Mouse (Mus musculus): ENCODE measurements around the gene Slc30a10. TPM values are rescaled to one million over a fixed set of nuclear protein-coding genes. Genes with fewer than 3 reads are reported as not detected.

Slc30a10 gene
- polyA plus RNA-seq, 1 experiment from 2014 or later: 0.31 TPM

GRCm38 (mm10) chr1:185441703-185442472 lies 12.8 kb upstream of the Slc30a10 start:
- Histone ChIP-seq H3K4me1 (no peaks in the 10 kb centered on the region), H3K27me3 (no peaks in the 10 kb centered on the region), H3K36me3 (no peaks in the 10 kb centered on the region), H3K4me2 (no peak overlapping the region), H3K9me3 (no peaks in the 10 kb centered on the region), H3K4me3 (no peak overlapping the region), H3K9ac (no peak overlapping the region), H3K27ac (no peak overlapping the region)
- no peak for ATAC-seq (ENCODE audit: insufficient number of reproducible peaks, insufficient read depth, low FRiP score, low TSS enrichment, low read depth)
- WGBS: 73% methylated on average over 18 of the region's 18 CpGs

- H3K27me3 ChIP-seq: peaks cover 8% of the 10 kb centered on the region
- no peaks in the 10 kb centered on the region for H3K36me3 ChIP-seq
- no peak overlapping the region for H3K4me2 ChIP-seq
- no peak overlapping the region for H3K9ac ChIP-seq
- no peaks in the 10 kb centered on the region for H3K4me1 ChIP-seq
- no peak for ATAC-seq (ENCODE audit: insufficient number of reproducible peaks, insufficient read depth, low FRiP score, low TSS enrichment, low read depth)
- H3K27ac ChIP-seq: no peak overlapping the region
- no peak overlapping the region for H3K4me3 ChIP-seq
- no peaks in the 10 kb centered on the region for H3K9me3 ChIP-seq
- 84% methylated on average over 7 of the region's 7 CpGs for WGBS
Observed at GRCm38 (mm10) chr1:185448936-185449335, 5.7 kb upstream of the Slc30a10 start.

GRCm38 (mm10) chr1:185449727-185450126 lies 4.9 kb upstream of the Slc30a10 start:
- Histone ChIP-seq H3K27ac (no peak overlapping the region), H3K9me3 (no peaks in the 10 kb centered on the region), H3K4me1 (no peaks in the 10 kb centered on the region), H3K4me2 (no peak overlapping the region), H3K4me3 (no peak overlapping the region), H3K36me3 (no peaks in the 10 kb centered on the region), H3K9ac (no peak overlapping the region), H3K27me3 (peaks cover 16% of the 10 kb centered on the region)
- ATAC-seq (ENCODE audit: insufficient number of reproducible peaks, insufficient read depth, low FRiP score, low TSS enrichment, low read depth): no peak
- WGBS: 68% methylated on average over 2 of the region's 2 CpGs

- peaks cover 9% of the 10 kb centered on the region for H3K4me1 ChIP-seq
- H3K36me3 ChIP-seq: no peaks in the 10 kb centered on the region
- H3K27me3 ChIP-seq: peaks cover 29% of the 10 kb centered on the region
- H3K9ac ChIP-seq: no peak overlapping the region
- H3K4me2 ChIP-seq: no peak overlapping the region
- WGBS: 85% methylated on average over 8 of the region's 8 CpGs
- no peak for ATAC-seq (ENCODE audit: insufficient number of reproducible peaks, insufficient read depth, low FRiP score, low TSS enrichment, low read depth)
- no peak overlapping the region for H3K4me3 ChIP-seq
- H3K27ac ChIP-seq: no peak overlapping the region
- H3K9me3 ChIP-seq: no peaks in the 10 kb centered on the region
Observed at GRCm38 (mm10) chr1:185451077-185451476, 3.6 kb upstream of the Slc30a10 start.

GRCm38 (mm10) chr1:185451495-185451894 lies 3.2 kb upstream of the Slc30a10 start:
- ATAC-seq (ENCODE audit: insufficient number of reproducible peaks, insufficient read depth, low FRiP score, low TSS enrichment, low read depth): no peak
- no peak overlapping the region for H3K9ac ChIP-seq

GRCm38 (mm10) chr1:185452461-185452860 lies 2.2 kb upstream of the Slc30a10 start:
- no peak overlapping the region for H3K4me2 ChIP-seq
- ATAC-seq (ENCODE audit: insufficient number of reproducible peaks, insufficient read depth, low FRiP score, low TSS enrichment, low read depth): no peak
- 81% methylated on average over 6 of the region's 6 CpGs for WGBS
- no peaks in the 10 kb centered on the region for H3K36me3 ChIP-seq
- no peaks in the 10 kb centered on the region for H3K9me3 ChIP-seq
- peaks cover 43% of the 10 kb centered on the region for H3K27me3 ChIP-seq
- H3K4me1 ChIP-seq: peaks cover 9% of the 10 kb centered on the region
- no peak overlapping the region for H3K4me3 ChIP-seq
- no peak overlapping the region for H3K9ac ChIP-seq
- no peak overlapping the region for H3K27ac ChIP-seq

More at GRCm38 (mm10) chr1:185451495-185451894, 3.2 kb upstream of the Slc30a10 start:
- 92% methylated on average over 3 of the region's 3 CpGs for WGBS
- Histone ChIP-seq H3K27me3 (peaks cover 33% of the 10 kb centered on the region), H3K4me1 (peaks cover 9% of the 10 kb centered on the region), H3K9me3 (no peaks in the 10 kb centered on the region), H3K27ac (no peak overlapping the region), H3K36me3 (no peaks in the 10 kb centered on the region), H3K4me3 (no peak overlapping the region), H3K4me2 (no peak overlapping the region)

- peaks cover 9% of the 10 kb centered on the region for H3K4me1 ChIP-seq
- H3K4me2 ChIP-seq: peak overlapping the region; percentile 98
- peak overlapping the region; percentile 58 for H3K4me3 ChIP-seq
- ATAC-seq (ENCODE audit: insufficient number of reproducible peaks, insufficient read depth, low FRiP score, low TSS enrichment, low read depth): no peak
- no peaks in the 10 kb centered on the region for H3K36me3 ChIP-seq
- no peaks in the 10 kb centered on the region for H3K9me3 ChIP-seq
- peaks cover 45% of the 10 kb centered on the region for H3K27me3 ChIP-seq
- WGBS: 44% methylated on average over 4 of the region's 4 CpGs
- H3K27ac ChIP-seq: no peak overlapping the region
- no peak overlapping the region for H3K9ac ChIP-seq
Observed at GRCm38 (mm10) chr1:185454144-185454543, 504 bp upstream of the Slc30a10 start.

GRCm38 (mm10) chr1:185454955-185455701 lies 480 bp downstream of the Slc30a10 start:
- peak; percentile 72; the same call in 1 of the 2 replicates for ATAC-seq (ENCODE audit: insufficient number of reproducible peaks, insufficient read depth, low FRiP score, low TSS enrichment, low read depth)
- H3K4me2 ChIP-seq: peak overlapping the region; percentile 98
- H3K9me3 ChIP-seq: no peaks in the 10 kb centered on the region
- H3K27ac ChIP-seq: no peak overlapping the region
- under 1% methylated on average over 66 of the region's 71 CpGs for WGBS
- peak overlapping the region; percentile 69 for H3K9ac ChIP-seq
- peak overlapping the region; percentile 58 for H3K4me3 ChIP-seq
- H3K27me3 ChIP-seq: peaks cover 45% of the 10 kb centered on the region
- no peaks in the 10 kb centered on the region for H3K36me3 ChIP-seq
- peaks cover 9% of the 10 kb centered on the region for H3K4me1 ChIP-seq

GRCm38 (mm10) chr1:185456327-185456726 lies 1.7 kb downstream of the Slc30a10 start:
- 84% methylated on average over 9 of the region's 9 CpGs for WGBS
- no peak overlapping the region for H3K9ac ChIP-seq
- H3K27ac ChIP-seq: no peak overlapping the region
- H3K4me3 ChIP-seq: no peak overlapping the region
- ATAC-seq (ENCODE audit: insufficient number of reproducible peaks, insufficient read depth, low FRiP score, low TSS enrichment, low read depth): no peak
- H3K36me3 ChIP-seq: no peaks in the 10 kb centered on the region
- no peak overlapping the region for H3K4me2 ChIP-seq
- H3K9me3 ChIP-seq: no peaks in the 10 kb centered on the region
- H3K27me3 ChIP-seq: peaks cover 45% of the 10 kb centered on the region
- peaks cover 9% of the 10 kb centered on the region for H3K4me1 ChIP-seq

GRCm38 (mm10) chr1:185460096-185460495 lies 5.4 kb downstream of the Slc30a10 start:
- H3K9me3 ChIP-seq: no peaks in the 10 kb centered on the region
- ATAC-seq (ENCODE audit: insufficient number of reproducible peaks, insufficient read depth, low FRiP score, low TSS enrichment, low read depth): no peak
- no peak overlapping the region for H3K4me2 ChIP-seq
- H3K36me3 ChIP-seq: no peaks in the 10 kb centered on the region
- no peak overlapping the region for H3K4me3 ChIP-seq
- H3K27me3 ChIP-seq: peaks cover 25% of the 10 kb centered on the region
- H3K27ac ChIP-seq: no peak overlapping the region
- H3K4me1 ChIP-seq: peaks cover 8% of the 10 kb centered on the region
- no peak overlapping the region for H3K9ac ChIP-seq
- 75% methylated on average over 5 of the region's 5 CpGs for WGBS

GRCm38 (mm10) chr1:185462889-185463288 lies 8.2 kb downstream of the Slc30a10 start:
- Histone ChIP-seq H3K4me2 (no peak overlapping the region), H3K27ac (no peak overlapping the region), H3K36me3 (no peaks in the 10 kb centered on the region), H3K9me3 (no peaks in the 10 kb centered on the region), H3K9ac (no peak overlapping the region), H3K4me3 (no peak overlapping the region), H3K27me3 (no peaks in the 10 kb centered on the region), H3K4me1 (no peaks in the 10 kb centered on the region)
- 75% methylated on average over 5 of the region's 5 CpGs for WGBS
- no peak for ATAC-seq (ENCODE audit: insufficient number of reproducible peaks, insufficient read depth, low FRiP score, low TSS enrichment, low read depth)

- H3K4me3 ChIP-seq: no peak overlapping the region
- 78% methylated on average over 8 of the region's 8 CpGs for WGBS
- no peaks in the 10 kb centered on the region for H3K4me1 ChIP-seq
- ATAC-seq (ENCODE audit: insufficient number of reproducible peaks, insufficient read depth, low FRiP score, low TSS enrichment, low read depth): no peak
- no peaks in the 10 kb centered on the region for H3K27me3 ChIP-seq
- H3K36me3 ChIP-seq: no peaks in the 10 kb centered on the region
- no peak overlapping the region for H3K27ac ChIP-seq
- no peak overlapping the region for H3K4me2 ChIP-seq
- H3K9ac ChIP-seq: no peak overlapping the region
- no peaks in the 10 kb centered on the region for H3K9me3 ChIP-seq
Observed at GRCm38 (mm10) chr1:185469551-185470021, 14.9 kb downstream of the Slc30a10 start.

All from embryonic facial prominence, embryonic 13.5 days (tissue).